Mouse (Mus musculus) midbrain, postnatal 0 days (tissue): ENCODE results near the gene Bmp2k. TPM values are rescaled to one million over a fixed set of nuclear protein-coding genes. Genes with fewer than 3 reads are reported as not detected.

Experiments used
- ATAC-seq: fragments of 200-750 bp; cut with Nextera tagmentation; 2 replicates; pipeline ENCODE4 v1.8.0; 2017; ENCODE audit warnings: moderate number of reproducible peaks, mild to moderate bottlenecking, moderate TSS enrichment, moderate library complexity; ENCODE audit not compliant: low FRiP score
- DNase-seq: peaks from one replicate; pipeline ENCODE4 v3.0.0-alpha.2; 2015; ENCODE audit warnings: low spot score
- H3K27ac ChIP-seq: fragments of 300-500 bp; sonication (generic); 2 replicates; pipeline ENCODE4 v1.5.1; 2014; ENCODE audit warnings: low read depth, mild to moderate bottlenecking, low read length, mixed read lengths
- H3K27me3 ChIP-seq: fragments of 300-500 bp; sonication (generic); 2 replicates; pipeline ENCODE4 v1.6.1; 2014; ENCODE audit warnings: low read length, control low read depth, mixed read lengths; ENCODE audit not compliant: insufficient read depth
- H3K36me3 ChIP-seq: fragments of 300-500 bp; sonication (generic); 2 replicates; pipeline ENCODE4 v1.6.1; 2014; ENCODE audit warnings: low read length, control low read depth, mixed read lengths; ENCODE audit not compliant: insufficient read depth
- H3K4me1 ChIP-seq: fragments of 300-500 bp; sonication (generic); 2 replicates; pipeline ENCODE4 v1.6.1; 2014; ENCODE audit warnings: mild to moderate bottlenecking, control low read depth, antibody characterized with exemption, low read length, mixed read lengths; ENCODE audit not compliant: insufficient read depth
- H3K4me2 ChIP-seq: fragments of 300-500 bp; sonication (generic); 2 replicates; pipeline ENCODE4 v1.6.1; 2014; ENCODE audit warnings: low read depth, mild to moderate bottlenecking, low read length, mixed read lengths; ENCODE audit not compliant: poor library complexity, severe bottlenecking
- H3K4me3 ChIP-seq: fragments of 300-500 bp; sonication (generic); 2 replicates; pipeline ENCODE4 v1.5.1; 2014; ENCODE audit warnings: low read depth, mild to moderate bottlenecking, low read length, moderate library complexity
- H3K9ac ChIP-seq: fragments of 300-500 bp; sonication (generic); replicated peaks from 2 replicates; pipeline ENCODE4 v1.6.1; 2014; ENCODE audit warnings: mild to moderate bottlenecking, low read length, moderate library complexity, mixed read lengths; ENCODE audit not compliant: poor library complexity, severe bottlenecking
- H3K9me3 ChIP-seq: fragments of 300-500 bp; sonication (generic); 2 replicates; pipeline ENCODE4 v1.6.1; 2016; ENCODE audit warnings: low read length, control low read depth
- CTCF ChIP-seq: IDR thresholded peaks from 2 replicates; pipeline ENCODE4 v1.5.1; 2016; ENCODE audit warnings: antibody characterized with exemption, mild to moderate bottlenecking
- WGBS: fragments of 180-500 bp; shearing (Covaris S2); extraction: QIAGEN DNeasy Blood & Tissue Kit; methylation state at CpG from one replicate; pipeline ENCODE4 v1.1.7; 2014; 5-methylcytosine and 5-hydroxymethylcytosine counted together
- polyA plus RNA-seq: library from polyadenylated mRNA; unstranded; fragments of >200 nt; fragmentation: Nextera tagmentation; extraction: Ambion mirVana; gene quantifications from 2 replicates; pipeline ENCODE4 v1.2.1, GENCODE M21; 2015
- total RNA-seq: library from RNA; depleted of rRNA; stranded (reverse); fragments of >200 nt; gene quantifications from 2 replicates; pipeline ENCODE4 v1.2.3, GENCODE M21; 2014

Bmp2k gene
- total and polyA plus RNA-seq, 2 experiments from 2014 or later: 9.5 to 19.4 TPM

DNA sequence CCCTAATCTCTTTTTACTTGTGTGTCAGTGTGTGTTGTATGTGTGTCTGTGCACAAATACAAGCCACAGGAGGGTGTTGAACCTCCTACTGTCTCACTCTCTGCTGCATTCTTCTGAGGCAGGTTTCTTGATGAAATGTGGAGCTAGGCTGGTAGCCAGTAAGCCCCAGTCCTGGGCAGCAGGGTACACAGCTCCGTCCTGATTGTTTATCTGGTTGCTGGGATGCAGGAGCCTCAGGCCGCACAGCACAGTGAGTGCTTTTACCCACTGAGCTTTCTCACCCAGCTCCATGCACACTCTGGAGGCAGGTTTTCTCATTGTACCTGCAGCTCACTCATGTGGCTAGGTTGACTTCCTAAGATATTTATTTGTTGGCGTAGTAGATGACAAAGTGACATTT lies 63.4 kb downstream of the Bmp2k start:
- DNase-seq: no peak
- no peak for ATAC-seq
- no peaks in the 10 kb centered on the region for H3K4me1 ChIP-seq
- H3K9ac ChIP-seq: no peak overlapping the region
- no peak overlapping the region for H3K27ac ChIP-seq
- no peaks in the 10 kb centered on the region for H3K9me3 ChIP-seq
- H3K27me3 ChIP-seq: no peaks in the 10 kb centered on the region
- H3K4me2 ChIP-seq: no peak overlapping the region
- no peak for TF ChIP-seq CTCF
- 56% methylated on average over 3 of the region's 3 CpGs for WGBS
- peaks cover 27% of the 10 kb centered on the region for H3K36me3 ChIP-seq
- H3K4me3 ChIP-seq: no peak overlapping the region

DNA sequence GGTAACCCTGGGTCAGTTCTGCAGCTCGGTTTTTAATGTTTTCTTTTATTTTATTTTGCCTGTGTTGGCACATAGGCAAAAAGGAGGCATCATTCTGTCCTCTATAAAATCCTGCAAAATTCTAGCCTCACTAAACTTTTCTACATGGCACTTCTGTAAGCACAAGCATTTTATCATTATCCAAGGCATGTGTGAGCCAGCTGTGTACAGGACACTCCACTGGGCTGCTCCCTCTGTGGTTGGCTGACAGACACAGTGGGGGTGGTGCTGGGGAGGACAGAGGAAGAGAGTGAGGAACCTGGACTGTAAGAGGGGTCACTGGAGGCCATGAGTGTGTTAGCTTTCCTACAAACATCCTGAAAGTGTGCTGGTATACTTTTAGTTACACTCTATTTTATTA lies 64.6 kb downstream of the Bmp2k start:
- no peak for ATAC-seq
- Histone ChIP-seq H3K4me3 (no peak overlapping the region), H3K36me3 (peaks cover 28% of the 10 kb centered on the region)

DNA sequence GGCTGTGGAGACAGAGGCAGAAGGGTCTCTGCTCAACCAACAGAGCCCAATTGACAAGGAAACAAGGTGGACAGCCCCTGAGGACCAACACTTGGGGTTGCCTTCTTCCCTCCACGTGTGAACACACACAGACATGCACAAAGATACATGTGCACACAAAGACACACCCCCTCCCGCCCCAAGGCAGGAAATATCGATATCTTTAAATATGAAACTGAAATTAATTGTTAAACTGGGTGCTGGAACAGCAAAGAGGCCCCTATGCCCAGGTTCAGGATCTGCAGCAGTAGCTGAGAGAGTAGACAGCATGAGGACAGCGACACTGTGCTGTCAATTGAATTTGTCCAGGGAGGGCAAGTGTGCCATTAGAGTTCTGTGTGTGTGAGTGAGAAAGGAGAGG lies 68.3 kb downstream of the Bmp2k start:
- H3K27ac ChIP-seq: no peak overlapping the region
- H3K9ac ChIP-seq: no peak overlapping the region
- no peak for ATAC-seq
- H3K9me3 ChIP-seq: no peaks in the 10 kb centered on the region
- no peak for TF ChIP-seq CTCF
- H3K36me3 ChIP-seq: peaks cover 35% of the 10 kb centered on the region
- H3K4me3 ChIP-seq: no peak overlapping the region
- no peak overlapping the region for H3K4me2 ChIP-seq
- H3K4me1 ChIP-seq: no peaks in the 10 kb centered on the region
- H3K27me3 ChIP-seq: no peaks in the 10 kb centered on the region
- WGBS: 91% methylated on average over 4 of the region's 4 CpGs
- no peak for DNase-seq

More for the DNA sequence above, 64.6 kb downstream of the Bmp2k start:
- WGBS: 76% methylated on average over 1 of the region's 1 CpGs
- TF ChIP-seq CTCF: no peak
- no peak overlapping the region for H3K4me2 ChIP-seq
- H3K9me3 ChIP-seq: no peaks in the 10 kb centered on the region
- H3K4me1 ChIP-seq: no peaks in the 10 kb centered on the region
- no peaks in the 10 kb centered on the region for H3K27me3 ChIP-seq
- DNase-seq: no peak
- no peak overlapping the region for H3K27ac ChIP-seq
- H3K9ac ChIP-seq: no peak overlapping the region

DNA sequence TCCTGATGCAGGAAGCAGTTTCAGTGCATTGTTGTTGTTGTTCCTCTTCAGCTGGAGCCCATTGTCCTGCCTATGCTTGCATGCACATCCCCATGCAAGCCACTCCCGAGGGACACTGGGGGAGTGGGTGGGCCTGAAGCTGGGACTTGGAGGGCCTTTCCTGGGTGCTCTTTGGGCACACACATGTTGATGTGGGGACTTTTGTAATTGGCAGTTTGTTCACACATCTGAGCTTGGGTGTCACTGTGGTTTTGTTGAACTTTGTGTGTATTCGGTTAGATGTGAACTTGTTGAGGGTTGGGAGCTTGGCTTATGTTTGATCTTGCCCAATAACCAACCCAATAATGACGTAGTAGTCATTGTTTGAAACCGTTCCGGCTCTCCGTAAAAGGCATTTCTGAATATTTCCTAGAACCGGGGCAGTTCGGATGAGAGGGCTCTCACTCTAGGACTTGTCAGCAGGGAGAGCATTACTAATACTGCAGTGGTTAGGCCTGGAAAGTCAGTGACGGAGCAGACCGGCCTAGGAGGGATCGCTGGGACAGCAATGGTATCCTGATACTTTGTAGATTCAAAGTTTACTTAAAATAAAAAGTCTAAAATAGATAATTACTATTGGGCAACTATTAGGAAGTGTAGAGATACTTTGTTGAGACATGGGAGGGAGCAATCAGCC lies 78.1 kb downstream of the Bmp2k start:
- no peak overlapping the region for H3K9ac ChIP-seq
- no peak for DNase-seq
- no peak overlapping the region for H3K4me3 ChIP-seq
- no peaks in the 10 kb centered on the region for H3K4me1 ChIP-seq
- no peak overlapping the region for H3K4me2 ChIP-seq
- peaks cover 4% of the 10 kb centered on the region; the same call in 1 of the 2 replicates for H3K36me3 ChIP-seq
- no peaks in the 10 kb centered on the region for H3K27me3 ChIP-seq
- ATAC-seq: no peak
- no peaks in the 10 kb centered on the region for H3K9me3 ChIP-seq
- 90% methylated on average over 11 of the region's 11 CpGs for WGBS
- TF ChIP-seq CTCF: no peak
- no peak overlapping the region for H3K27ac ChIP-seq

DNA sequence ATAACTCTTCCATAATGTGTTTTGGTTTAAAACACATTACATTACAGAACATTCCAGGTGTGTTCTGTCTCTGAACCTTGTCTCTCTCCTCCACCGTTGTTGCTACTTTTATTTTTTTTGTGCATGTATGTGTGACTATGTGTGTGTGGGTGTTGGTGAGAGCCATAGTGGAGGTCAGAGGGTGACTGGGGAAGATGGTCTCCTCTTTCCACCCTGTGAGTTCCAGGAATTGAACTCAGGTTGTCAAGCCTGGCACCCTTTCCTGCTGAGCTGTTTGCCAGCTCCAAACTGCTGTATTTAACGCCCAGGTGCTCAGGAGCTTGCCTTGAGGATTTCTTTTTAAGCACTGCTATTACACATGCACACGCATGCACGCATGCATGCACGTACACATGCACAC lies 78.7 kb downstream of the Bmp2k start:
- H3K27me3 ChIP-seq: no peaks in the 10 kb centered on the region
- H3K9ac ChIP-seq: no peak overlapping the region
- TF ChIP-seq CTCF: no peak
- H3K27ac ChIP-seq: no peak overlapping the region
- no peaks in the 10 kb centered on the region for H3K9me3 ChIP-seq
- ATAC-seq: no peak
- WGBS: 96% methylated on average over 5 of the region's 5 CpGs
- 0 out of 2 replicates have a peak, but pooled peaks cover under 1% of the 10 kb centered on the region for H3K36me3 ChIP-seq
- no peak overlapping the region for H3K4me2 ChIP-seq
- no peaks in the 10 kb centered on the region for H3K4me1 ChIP-seq
- no peak for DNase-seq
- no peak overlapping the region for H3K4me3 ChIP-seq

DNA sequence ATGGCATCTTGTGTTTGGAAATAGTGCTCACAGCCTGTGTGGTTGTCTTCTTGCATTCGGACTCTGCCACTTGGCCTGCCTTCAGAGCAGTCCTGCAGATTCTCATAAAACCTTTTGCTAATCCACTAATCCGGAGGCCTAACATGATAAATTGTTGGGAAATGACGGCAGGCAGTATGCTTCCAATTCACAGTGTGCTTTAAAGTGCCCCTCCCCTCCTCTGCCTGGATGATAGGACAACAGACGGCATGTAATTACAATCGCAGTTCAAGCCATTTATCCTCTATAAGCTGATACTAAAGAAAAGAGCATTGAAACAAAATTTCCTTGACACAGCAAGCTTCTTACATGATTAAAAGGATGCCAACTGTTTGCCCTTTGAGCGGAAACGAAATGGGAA lies 80.2 kb downstream of the Bmp2k start:
- Histone ChIP-seq H3K9me3 (no peaks in the 10 kb centered on the region), H3K27ac (no peak overlapping the region), H3K9ac (no peak overlapping the region), H3K4me1 (no peaks in the 10 kb centered on the region), H3K4me3 (no peak overlapping the region), H3K4me2 (no peak overlapping the region), H3K27me3 (no peaks in the 10 kb centered on the region), H3K36me3 (no peaks in the 10 kb centered on the region)
- no peak for ATAC-seq
- no peak for TF ChIP-seq CTCF
- WGBS: 37% methylated on average over 7 of the region's 7 CpGs
- DNase-seq: peak; percentile 70
